Mouse (Mus musculus): ENCODE measurements around the gene Bckdha. TPM values are rescaled to one million over a fixed set of nuclear protein-coding genes. Genes with fewer than 3 reads are reported as not detected.

Bckdha gene
- total RNA-seq, 2 experiments from 2014 or later = 46.7 to 59.4 TPM

DNA sequence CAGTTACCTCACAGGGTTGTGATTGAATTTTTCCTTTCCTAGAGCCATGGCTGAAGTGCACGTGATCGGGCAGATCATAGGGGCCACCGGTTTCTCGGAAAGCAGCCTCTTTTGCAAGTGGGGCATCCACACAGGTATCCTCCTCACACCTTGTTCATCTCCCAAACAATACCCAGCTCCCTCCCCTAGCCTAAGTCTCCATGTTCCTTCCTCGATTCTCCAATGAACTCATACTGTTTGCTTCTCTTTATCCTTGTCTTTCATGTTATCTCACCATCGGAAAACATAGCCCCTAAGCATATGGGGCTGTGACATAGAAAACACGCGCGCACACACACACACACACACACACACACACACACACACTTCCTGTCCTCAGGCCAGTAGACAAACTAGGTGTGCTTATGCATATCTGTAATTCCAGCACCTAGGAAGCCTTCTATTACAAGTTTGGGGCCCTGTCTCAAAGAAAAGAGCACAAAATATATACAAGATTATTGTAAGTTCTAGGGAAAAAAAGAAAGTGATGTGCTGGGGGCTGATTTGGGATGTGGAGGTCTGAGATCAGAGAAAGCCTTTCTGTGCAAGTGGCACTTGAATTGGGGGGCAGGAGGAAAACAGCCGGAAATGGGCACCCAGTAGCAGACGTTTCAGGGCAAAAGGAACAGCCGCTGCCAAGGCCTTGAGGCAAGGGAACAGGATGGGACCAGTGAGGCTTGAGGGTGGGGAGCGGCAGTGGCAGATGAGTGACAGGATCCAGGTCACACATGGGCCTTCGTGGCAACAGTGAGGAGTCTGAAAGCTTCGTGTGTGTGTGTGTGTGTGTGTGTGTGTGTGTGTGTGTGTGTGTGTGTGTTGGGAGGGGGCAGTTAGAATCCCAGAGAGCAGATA lies 22.8 kb upstream of the Bckdha start:
- no peak for DNase-seq

DNA sequence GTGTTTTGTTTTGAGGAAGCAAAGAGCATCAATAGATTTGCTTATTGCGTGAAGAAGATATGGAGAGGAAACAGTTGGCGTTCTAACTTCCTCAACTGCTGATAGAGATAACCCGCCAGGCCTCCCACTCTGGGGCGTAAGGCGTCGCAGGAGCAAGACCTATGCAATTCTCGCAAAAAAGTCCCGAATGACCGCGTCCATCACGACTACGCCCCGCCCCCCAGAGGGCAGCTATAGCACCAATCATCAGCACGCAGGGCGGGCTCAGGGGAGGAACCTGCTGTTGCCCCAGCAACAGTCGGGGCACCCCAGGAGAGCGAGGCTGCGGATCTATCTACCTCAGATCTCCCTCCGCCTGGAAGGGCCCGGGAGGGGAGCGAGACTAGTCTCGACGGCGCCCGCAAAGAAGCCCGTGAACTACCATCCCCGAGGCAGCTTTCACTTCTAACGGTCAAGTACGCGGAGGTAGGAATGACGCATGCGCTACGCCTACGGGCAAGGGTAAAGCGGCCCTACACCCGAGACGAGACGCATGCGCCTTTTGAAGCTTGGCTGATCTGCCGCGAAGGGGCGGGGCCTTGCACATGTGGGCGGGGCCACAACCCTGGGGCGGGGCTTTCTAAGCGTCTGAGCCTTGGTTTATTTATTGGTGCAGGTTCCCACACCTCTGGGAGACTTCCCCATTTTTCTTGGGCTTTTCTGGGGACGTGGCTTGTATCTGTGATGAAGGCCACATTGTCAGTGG lies 21.9 kb upstream of the Bckdha start, which contains the start of gene B9d2:
B9d2 (plus strand) TSS at position 267 of the 745 bp plus-strand sequence.
- peak; percentile 97 for DNase-seq

DNA sequence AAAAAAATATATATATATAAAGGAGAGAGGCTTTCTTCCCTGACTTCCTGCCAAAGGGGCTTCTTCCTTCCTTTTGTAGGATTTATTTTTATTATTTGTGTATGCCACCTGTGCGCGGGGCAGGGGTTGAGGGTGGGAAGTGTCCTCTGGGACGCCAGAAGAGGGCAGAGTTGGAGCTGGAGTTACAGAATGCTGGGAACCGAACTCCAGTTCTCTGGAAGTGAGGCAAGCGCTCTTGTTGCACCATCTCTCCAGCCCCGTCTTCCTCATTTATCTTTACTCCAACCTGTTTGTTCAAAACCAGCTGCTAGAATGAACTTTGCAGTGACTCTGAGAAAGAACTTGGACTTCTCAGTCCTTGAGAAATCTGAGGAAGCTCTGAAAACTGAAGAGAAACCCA lies 21.2 kb upstream of the Bckdha start:
- no peak for DNase-seq

- no peak for DNase-seq
Measured at GRCm38 (mm10) chr7:25677013-25677412, 18.2 kb upstream of the Bckdha start.

DNA sequence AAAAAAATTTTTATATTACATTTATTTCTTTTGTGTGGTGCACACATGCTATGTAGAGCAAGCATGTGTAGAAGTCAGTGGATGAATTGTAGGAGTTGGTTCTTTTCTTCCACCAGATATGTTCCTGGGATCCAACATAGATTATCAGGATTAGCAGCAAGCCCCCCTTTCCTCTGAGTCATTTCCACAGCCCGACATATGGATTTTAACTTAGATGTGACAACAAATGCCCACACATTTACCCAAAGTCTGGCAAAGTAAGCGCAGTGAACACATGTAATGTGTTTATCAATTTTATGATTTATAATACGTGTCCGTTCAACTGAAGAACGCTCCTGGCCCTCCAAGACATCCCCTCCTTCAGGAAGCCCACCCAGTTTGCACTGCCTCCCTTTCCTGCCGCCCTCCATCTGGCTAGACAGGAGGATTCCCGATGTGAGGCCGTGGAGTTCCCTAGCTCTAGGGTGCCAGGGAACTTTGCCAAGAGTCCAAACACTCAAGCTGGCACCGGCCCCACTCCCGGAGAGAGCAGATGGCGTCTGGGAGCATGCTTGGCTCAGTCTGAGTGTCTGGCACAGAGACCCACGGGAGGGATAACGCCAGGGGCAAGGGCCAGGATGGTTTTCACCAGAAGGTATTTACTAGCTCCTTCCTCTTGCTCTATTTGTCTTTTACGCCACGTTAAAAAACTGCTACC lies 17.5 kb upstream of the Bckdha start:
- DNase-seq = peak; percentile 92

- DNase-seq = no peak
Measured at GRCm38 (mm10) chr7:25675405-25675804, 16.6 kb upstream of the Bckdha start.

DNA sequence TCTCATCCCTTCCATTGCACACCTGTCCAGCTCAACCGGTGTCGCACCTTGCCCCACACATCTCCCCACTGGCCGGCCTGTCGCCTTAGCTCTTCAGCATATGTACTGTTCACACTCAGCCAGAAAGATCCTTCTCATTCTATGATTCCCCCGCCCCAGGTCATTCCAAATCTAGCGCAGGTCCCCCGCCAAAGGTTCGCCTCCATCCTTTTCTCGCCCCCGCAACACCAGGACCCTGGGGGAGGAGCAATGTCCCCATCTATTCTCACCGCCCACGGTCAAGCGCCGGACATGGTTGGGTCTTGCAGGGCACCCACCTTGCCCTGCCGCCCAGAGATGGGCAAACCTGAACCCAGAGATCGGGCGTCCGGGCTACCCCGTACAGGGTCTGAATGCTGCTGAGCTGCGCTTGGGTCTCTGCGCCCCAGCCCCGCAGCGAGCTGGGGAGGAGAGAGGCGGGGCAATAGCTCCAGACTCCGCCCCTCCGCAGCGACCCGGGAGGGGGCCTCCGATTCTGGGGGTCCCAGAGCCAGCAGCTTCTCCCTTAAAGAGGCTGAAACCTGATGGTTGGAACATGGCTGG lies 16.0 kb upstream of the Bckdha start, which contains the start of gene Tmem91:
Tmem91 (minus strand) TSS at position 448 of the 582 bp plus-strand sequence.
- DNase-seq = no peak

DNA sequence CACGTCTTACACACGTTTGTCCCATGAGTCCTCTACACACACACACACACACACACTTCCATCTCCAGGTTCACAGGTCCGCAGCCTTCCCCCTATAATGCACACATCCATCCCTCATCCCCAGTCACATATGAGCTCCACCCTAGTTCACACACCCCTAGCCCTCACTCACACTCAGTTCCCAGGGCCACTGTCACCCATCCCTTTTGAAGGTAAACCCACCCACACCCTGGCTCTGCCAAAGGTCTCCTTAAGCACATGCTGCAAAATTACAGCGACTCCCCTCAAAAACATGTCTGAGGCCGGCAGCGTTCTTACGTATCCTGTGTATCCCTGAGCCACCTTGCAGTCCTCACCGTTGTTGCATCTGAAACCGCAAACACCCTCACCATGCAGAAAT lies 15.5 kb upstream of the Bckdha start:
- DNase-seq = no peak

DNA sequence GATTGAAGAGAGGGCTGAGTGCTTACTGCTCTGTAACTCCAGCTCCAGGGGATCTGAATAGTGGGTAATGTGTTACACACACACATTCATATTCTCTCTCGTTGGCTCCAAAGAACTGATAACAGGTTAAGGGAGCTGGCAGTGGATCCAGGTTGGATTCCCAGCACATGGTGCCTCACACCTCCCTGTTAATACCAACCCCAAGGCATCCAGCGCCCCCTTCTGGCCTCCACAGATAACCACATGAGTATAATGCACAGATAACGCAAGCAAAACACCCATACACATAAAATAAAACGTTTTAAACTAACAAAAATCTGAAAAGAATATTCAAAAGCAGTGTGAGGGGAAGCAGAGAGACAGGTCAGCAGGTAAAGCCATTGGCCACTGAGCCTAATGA lies 13.7 kb upstream of the Bckdha start:
- no peak for DNase-seq

- DNase-seq = no peak
Measured at GRCm38 (mm10) chr7:25671686-25672085, 12.9 kb upstream of the Bckdha start.

- DNase-seq = no peak
Measured at GRCm38 (mm10) chr7:25670096-25670495, 11.3 kb upstream of the Bckdha start.

- no peak for DNase-seq
Measured at GRCm38 (mm10) chr7:25669631-25670030, 10.8 kb upstream of the Bckdha start.

DNA sequence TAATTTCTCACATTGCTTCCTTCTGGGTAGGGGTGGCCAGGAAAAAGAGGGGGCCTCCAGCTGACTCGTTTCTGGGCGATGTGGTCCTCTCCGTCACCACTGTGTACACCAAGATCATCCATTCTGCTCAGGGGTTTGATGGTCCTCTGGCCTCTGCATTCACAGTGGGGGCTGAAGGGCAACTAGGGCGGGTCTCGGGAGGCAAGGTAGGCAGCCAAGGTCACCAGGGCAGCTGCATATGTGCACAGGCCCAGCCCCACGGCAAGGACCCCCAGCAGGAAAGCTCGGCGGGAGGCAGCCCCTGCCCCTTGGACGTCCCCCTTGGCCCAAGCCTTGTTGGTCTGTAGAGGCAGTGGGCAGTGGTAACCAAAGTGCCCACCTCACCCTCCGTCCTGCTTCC lies 10.4 kb upstream of the Bckdha start:
- no peak for DNase-seq

GRCm38 (mm10) chr7:25666381-25666780 lies 7.6 kb upstream of the Bckdha start:
- no peak for DNase-seq

GRCm38 (mm10) chr7:25657785-25658184 lies 996 bp downstream of the Bckdha start:
- DNase-seq = no peak

GRCm38 (mm10) chr7:25655601-25656428 lies 3.0 kb downstream of the Bckdha start:
- DNase-seq = no peak

GRCm38 (mm10) chr7:25652244-25652759 lies 6.5 kb downstream of the Bckdha start:
- no peak for DNase-seq

GRCm38 (mm10) chr7:25651281-25651680 lies 7.5 kb downstream of the Bckdha start:
- no peak for DNase-seq

GRCm38 (mm10) chr7:25649839-25650238 lies 8.9 kb downstream of the Bckdha start:
- DNase-seq = no peak

DNA sequence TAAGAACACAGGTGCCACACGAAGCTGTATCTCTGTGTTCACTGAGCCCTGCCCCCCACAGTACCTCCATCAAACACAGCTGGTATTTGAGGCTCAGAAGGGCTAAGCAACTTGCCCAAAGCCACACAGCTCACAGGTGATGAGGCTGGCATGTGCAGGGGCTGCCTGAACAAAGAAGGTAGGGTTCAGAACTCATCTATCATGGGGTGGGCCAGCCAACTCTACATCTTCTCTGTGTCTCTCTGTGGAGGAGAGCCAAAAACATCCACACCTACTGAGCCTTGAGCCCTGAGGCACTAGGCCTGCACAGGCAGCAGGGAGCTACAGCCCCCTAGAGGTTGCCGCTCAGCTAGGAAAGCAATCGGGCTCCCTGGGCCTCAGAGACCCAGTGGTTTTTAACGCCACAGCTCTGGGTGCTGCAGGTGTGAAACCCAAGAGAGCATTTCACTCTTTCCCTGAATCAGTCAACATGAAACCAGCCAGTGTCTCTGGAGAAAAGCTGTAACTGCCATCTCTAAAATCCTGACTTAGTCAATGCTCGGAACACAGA lies 11.1 kb downstream of the Bckdha start:
- no peak for DNase-seq

DNA sequence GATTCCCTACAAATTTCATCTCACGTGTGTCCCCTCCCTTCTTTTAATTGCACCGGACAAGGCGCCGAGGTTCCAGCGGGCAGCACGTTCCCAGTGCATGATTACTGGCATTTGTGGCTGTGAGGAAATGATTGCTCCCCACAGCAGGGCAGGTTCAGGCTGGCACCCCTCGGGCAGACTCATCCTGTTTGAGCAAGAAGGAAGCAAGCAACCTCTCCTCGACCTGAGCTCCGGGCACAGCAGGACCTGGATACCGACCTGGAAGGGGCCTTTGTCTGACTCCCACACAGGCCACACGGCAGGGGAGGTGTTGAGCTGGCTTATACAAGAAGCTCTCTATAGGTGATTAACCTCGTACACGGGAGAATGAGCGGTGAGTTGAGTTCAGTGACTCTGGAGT lies 13.7 kb downstream of the Bckdha start:
- DNase-seq = no peak
